Mouse (Mus musculus): ENCODE measurements around the gene Nfia.

The Nfia gene

DNA sequence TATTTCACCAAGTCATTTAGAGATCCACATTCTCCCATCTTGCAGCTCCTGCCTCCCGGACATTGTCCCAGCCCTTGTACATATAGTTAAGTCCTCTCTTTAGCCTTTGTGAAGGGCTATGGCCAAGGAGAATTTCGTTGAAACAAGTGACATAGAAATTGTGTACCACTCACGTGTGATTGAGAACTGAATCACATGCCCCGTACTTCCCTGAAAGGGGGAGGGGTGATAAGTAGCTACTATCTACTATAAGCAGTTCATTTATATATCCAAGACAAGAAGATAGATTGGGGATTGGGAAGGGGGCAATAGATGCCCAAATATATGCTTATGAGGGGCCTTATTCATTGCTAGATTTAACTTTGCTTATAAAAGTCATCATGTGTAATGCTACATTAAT is 5.5 kb upstream of the Nfia start:
- no peak for DNase-seq

DNA sequence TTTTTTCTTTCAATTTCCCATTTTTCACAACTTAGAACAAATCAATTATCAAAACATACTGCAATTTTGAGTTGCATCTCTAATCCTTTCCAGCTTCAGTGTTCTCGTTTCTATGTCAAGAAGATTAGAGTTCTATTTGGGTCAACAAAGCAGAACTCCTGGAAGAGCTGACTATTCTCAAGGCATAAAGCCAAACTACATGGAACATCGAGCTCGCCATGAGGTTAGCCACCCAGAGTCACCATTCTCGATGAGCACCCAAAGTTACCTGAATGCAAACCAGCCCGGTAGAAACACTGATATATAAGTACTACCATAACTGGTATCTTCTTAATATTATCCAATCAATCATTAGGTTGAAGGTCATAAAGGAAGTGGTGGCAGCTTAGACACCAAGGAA is 5.0 kb upstream of the Nfia start:
- no peak for DNase-seq

DNA sequence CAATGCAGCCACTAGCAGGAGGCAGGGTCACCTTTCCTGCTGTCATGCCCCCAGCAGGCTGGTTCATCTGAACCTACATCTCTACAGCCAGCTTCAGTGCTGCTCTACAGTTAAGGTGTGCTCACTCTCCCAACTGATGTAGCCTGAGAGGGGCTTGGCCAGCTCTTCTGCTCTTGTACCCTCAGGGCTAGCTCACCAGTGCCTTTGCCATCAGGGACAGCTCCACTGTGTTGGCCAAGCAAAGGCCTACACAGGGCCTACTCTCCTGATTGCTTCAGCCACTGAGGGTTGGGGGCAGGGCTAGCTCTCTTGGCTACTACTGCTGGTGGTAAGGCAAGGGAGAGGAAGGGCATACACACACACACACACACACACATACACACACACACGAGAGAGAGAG is 2.7 kb upstream of the Nfia start:
- no peak for DNase-seq

DNA sequence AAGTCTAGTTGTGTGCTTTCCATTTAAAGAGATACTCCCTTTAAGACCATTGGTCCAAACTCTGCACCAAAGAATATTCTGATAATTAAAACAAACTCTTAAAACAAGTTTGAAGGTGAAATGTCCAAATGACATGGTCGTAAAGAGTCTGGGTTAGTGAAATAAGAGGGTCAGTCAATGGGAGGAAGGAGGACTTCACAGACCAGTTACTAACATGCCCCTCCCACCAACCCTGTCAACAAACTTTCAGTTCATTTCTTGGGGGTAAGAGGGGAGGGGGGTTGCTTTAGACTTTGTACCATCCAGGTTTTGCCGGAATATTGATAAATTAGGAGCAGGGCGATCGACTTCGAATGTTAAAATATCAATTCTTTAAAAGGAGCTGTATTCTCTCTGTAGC is 1.1 kb upstream of the Nfia start:
- DNase-seq = no peak

DNA sequence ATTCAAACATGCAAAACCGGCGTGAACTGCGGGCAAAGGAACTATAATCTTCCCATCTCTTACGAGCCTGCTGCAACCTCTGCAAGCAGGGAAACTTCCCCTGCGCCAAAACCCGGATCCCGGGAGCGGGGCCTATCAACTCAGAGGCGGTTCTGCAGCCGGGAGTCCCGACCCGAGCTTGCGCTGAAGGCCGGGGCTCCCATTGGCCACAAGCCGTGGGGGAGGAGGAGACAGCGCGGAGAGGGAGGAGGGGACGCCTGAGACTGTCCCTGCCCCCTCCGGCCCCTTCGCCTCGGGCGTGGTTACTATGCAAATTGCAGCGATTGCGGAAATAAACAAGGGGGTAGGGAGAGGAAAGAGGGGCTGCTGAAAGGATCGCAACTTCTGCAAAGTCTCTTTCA is 450 bp upstream of the Nfia start:
- peak; percentile 98 to 99 for DNase-seq

DNA sequence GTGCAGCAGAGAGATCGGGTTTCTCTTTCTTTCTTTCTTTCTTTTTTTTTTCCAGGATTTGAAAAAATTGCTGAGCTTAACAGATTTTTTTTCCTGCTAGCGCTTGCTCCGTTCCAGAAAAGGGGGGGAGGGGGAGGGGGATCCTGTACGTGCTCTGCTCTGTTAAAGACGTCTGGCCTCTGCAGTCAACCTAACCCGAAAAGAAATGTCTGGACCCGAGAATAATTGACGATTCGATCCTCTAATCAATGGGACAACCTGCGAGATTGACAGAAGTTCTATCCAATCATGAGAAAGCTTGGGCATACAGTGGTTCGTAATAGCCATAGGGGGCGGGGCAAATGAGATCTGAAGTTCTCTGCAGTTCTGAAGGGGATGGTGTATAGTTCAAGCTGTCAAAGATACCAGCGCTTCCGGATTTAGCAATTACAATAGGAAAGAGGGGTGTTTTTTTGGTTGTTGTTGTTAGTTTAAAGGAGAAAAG is 618 bp downstream of the Nfia start:
- DNase-seq = peak; percentile 91 to 99

DNA sequence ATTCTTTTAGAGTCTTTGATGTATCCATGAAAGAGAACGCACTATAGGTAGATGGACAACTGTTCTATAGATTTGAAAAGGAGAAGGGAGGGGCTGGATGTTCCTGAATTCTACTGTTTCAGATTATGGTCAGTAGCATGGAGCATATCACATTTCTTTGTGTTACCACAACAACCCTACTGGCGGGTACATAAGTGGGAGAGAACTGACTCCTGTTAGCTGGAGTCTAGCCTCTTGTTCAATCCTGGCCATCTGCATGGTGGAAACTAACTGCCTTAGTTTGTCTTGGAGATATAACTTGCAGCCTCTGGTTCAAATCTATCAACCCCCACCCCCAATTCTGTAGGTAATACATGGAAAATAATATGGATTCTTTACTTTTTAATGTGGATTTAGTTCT is 1.3 kb downstream of the Nfia start:
- DNase-seq = no peak

DNA sequence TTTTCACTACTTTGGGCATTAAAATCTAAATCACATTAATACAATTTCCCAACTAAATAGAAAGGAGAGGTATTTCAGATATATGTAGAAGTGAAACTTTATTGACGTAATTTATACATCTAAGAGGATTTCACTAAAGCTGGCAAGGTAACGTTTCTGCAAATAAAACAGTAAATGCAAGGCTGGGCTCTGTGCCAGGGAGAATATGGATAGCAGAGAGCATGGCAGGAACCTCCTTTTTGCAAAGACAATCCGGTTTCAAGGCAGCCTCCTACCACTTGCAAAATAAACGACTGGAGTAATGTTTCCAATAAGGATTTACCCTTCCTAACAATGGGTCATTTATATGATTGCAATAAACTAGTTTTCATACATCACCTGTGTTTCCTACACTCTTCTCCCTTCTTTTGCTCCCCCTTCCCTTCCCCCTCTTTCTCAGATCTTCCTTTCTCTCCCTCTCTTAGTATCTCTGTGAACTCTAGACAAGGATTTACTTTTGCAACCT is 2.0 kb downstream of the Nfia start:
- DNase-seq = no peak

DNA sequence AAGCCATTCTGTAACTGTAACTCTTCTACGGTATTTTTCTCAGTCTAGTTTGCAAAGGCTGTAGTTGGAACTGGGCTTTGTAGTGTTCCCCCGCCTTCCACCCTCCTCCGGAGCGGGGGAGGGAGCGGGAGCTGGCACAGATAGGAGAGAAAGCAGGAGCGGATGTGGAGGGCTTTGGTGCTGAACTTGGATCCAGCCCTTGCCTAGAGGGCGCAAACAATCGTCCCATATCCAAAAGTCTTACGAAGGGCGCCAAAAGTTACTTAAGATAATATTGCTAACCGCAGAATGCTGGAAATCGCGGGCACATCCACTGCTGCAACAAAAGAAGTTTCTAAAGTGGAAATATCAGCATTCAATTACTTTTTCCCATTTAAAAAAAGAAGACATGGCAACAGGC is 2.5 kb downstream of the Nfia start:
- peak; percentile 86 to 89 for DNase-seq

DNA sequence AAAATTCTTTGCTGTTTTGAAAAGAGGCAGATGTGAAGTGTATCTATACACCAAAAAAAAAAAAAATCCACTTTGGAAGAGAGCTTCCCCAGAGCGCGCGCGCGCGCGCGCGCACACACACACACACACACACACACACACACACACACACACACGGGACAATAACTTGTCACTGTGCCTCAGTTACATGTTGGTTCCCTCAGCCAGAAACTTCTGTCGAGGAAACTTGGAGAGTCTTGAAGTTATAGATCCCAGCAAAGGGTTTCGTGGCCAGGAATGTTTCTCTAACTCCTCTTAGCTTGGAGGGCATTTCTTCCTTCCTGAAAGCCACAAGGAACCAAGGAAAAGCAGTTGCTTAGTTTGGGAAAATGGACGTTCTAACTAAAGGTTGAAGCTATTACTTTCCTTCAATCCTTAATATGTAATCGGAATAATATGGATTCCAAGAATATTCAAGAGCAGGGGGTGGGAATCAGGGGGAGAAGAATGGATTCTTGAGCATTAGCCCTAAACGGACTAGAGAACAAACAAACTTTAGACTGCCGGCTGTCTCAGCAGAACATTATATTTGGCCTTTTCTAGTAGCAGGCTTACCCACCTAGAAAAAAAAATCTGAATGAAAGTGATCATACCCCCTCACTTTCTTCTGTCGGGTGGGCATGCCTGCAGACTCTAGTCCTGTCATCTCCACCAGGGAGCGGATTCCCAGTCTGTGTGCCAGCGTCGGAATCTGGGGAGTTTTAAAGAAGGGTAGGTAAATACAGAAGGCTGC is 3.1 kb downstream of the Nfia start:
- peak in 1 of 2 experiments; percentile 32 for DNase-seq

DNA sequence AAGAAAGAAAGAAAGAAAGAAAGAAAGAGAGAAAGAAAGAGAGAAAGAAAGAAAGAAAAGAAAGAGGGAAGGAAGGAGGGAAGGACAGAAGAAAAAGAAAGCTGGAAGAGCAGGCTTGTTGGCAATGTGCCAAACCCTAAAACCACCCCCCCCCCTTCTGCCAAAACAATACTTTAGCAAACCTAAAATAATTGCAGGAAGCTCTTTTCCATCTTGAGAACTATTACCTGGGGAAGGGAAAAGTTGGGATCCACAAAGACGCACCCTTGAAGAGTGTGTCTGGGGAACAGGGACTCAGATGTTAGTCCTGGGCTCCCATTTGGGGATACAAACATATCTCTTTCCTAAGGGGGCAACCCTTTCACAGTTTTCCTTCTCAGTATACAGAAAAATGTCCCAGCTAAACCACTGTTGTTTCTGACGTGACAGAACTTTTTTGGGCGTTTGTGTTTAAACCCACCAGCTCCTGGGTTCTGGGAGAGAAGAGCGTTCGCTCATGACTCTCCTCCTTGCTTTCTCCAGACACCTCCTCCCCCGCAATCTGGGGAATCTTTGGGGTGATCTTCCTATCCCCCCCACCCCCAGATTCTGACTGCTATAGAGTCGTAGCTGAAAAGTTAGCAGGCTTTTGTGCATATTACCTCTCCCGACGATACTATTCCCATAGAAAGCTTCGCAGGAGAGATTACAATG is 4.0 kb downstream of the Nfia start:
- peak in 1 of 2 experiments; percentile 31 for DNase-seq

DNA sequence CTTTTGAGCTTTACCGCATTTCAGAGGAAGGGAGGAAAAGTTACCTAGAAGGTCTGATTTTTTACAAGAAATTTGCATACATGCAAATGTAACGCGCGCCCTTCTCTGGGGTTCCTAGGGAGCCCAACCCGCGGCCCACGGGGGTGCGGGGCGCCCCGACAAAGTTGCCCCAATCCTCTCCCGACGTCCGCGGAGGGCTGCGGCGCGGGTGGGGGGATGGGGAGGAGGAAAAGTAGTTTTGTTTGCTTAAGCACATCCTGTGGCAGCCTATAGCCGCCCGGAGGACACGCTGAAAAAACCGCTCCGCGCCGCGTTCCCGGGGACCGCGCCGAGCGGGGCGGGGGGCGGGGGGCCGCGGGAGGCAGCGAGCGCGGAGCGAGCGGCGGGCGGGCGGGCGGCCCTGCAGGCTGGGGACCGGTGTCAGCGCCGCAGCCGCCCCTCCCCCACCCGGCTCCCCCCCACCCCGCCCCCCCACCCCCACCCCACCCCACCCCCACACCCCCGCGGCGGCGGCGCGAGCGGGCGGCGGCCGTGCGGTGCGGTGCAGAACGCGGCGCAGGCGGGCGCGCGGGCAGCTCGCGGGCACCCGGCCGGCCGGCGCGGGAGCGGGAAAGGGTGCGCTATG is 4.7 kb downstream of the Nfia start:
- DNase-seq = peak; percentile 40 to 66

DNA sequence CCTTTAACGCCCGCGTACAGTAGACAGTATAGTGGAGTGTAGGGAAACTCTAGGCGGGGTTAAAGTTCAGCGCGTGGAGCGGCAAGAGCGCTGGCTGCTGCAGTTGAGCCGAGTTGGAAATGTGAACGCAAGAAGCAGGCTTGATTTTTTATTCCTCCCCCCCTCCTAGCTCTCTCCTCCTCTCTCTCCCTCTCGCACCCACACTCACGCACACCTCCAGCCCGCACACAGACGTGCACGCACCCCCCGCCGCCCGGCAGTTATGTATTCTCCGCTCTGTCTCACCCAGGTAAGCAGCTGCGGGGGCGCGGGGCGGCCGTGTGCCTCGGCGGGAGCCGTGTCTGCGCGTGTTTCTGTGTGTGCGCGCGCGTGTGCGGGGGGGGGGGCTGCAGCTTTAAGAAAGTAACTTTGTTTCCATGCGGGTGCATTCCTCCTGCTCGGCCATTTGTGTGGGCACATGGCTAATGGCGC is 5.2 kb downstream of the Nfia start, which contains the start of gene E130114P18Rik:
Gene E130114P18Rik (minus strand): TSS at position 373 of the 471 bp plus-strand sequence.
- DNase-seq = peak; percentile 84

DNA sequence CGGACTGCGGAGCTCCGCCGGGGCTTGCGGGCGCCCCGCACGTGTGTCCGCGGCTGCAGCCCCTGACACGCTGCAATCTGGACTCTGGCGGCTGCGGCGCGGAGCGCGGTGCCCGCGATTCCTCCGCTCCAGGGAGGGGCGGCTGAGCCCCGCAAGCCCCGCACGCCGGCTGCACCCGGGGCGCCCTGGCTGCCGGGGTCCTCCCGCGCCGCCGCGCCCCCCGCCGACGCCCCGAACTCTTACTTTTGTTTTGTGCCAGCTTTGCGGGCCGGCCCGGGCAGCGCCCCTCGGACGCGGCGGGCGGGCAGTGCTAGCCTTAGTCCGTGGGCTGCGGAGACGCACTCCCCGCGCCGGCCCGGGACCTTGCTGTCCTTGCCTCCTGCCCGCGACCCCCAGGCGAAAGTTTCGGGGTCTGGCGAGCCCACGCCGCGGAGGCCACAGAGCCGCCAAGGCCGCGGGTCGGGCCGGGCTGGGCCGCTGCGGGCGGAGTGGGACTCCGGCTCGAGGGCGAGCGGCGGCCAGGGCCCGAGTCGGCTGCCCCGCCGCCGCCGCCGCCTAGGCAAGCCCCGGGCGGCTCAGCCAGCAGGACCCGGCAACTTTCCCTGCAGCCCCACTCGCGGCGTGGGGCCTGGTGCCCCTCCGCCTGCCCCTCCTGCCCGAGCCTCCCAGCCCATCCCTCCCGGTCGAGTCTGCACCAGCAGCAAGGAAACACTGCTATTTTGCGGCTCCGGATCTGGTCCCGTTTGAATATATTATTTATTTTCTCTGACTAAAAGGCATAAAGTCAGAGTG is 5.9 kb downstream of the Nfia start:
- DNase-seq = peak in 1 of 2 experiments; percentile 66

DNA sequence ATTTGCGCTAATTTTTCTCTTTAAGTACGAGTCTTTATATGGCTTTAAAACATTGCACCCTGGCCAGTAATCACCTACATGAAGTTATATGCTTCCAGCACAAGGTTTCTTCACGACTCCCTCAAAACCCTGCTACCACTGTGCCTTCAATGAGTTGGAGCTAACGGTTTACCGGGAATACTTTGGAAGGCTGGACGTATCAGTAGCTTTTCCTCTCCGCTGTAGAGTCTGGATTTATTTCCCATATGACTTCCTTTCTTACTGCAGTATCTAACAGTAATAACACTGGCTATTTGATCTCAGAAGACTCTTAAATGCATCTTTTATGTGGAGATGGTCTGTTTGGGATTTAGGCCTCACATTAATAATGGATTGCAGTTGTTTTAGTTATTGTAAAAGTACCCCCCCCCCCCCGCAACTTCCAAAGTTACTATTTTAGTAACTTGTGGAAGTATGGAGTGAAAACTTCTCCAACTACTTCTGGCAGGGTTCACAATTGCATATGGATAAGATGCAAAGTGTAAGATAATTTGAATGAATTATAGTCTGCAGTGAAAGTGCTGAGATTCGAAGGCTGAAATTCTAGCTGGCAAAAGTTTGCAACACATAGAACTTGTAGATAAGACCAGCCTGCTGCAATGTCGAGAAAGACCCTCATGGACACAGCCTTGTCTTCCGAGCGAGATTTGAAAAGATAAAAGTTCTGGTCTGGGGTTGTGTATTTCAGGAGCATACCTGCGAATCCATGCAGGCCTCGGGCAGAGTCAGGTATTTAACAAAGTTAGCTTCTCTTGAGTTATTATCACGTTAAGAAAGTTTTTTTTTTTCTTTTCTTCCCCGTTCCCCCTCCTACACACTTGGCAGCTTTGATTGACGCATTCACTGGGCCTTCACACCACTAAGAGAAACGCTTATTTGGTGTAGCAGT is 6.7 kb downstream of the Nfia start:
- no peak for DNase-seq

DNA sequence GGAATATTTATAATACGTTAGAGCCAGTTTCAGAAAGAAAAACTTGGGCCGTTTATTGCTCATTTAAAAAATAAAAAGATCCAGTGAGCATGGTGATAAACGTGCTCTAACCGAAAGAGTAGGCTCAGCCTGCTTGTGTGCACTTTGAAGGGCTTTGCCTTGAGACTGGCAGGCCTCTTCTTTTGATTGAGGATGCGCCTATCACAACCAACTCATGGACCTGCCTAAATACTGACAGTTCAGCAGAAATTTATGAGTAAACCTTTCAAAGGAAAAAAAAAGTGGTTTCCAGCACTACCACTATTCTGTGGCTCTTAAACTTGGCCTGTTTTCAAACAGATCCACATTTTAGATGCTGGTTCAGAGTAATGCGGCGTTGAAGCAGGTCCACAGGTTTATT is 7.5 kb downstream of the Nfia start:
- DNase-seq = no peak

DNA sequence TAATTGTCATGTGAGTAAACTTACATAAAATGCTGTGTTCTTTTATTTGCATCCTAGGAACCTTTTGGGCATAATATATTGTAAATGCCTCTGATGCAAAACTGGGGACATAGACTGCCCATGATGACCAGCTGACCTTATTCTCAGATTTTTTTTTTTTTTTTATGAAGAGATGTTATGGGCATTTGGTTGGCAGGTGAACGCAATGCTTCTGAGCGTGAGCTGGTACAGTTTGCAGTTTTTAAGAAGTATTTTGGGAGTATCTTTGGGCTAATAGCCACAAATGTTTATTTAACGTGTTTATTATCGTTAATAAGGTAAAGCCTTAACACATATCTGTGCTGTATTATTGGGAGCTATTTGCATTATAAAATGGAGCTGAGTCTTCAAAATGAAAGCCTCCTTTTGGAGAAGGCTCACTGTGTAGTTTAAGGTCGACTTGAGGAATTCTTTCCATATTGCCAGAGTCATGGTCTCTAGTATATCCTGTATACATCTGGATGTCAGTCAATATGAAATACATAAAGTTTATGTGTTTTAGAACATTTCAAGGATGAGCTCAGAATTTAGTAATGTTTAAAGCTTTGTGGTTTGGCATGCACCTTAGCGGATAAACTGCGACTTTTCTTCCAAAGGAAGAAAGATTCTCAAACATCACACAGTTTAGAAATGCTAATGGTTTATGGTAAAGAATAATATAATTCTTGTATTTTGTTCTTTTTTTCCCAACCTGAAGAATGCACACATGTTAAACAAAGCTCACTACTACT is 8.3 kb downstream of the Nfia start:
- DNase-seq = no peak

DNA sequence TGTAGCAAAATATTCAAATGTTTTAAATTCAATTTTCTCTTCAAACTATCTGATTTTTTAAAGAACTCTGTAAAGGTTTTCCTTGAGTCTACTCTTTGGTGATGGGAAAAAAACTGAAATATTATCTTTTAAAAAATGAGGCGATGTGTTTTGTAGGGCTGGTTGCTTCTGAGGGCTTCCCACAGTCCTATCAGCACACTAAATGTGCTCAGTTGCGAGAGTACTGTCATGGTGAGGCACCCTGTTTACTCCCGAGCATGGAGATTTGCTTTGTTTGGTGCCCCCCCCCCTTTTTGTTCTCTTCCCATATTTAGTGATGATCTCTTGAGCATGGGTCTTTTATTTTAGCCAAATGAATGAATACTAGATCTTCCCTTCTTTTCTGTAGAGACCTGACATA is 9.5 kb downstream of the Nfia start:
- DNase-seq = no peak

DNA sequence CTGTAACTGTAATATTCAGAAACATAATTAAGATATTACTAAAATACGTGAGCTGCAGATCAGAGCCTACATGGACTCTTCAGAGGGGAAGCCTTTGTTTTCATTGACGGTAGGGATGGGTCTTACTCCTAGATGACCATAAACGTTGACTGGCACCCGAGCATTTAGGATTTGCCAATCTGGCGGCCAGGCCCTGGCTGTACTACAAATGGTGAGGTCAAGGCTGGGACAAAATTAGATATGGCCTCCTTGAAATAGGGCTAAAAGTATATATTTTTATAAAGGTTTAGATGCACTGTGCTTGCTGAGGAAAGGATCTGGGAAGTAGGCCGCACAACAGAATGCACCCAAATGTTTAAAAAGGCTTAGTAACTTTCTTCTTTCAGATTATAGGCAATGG is 10.0 kb downstream of the Nfia start:
- no peak for DNase-seq

DNA sequence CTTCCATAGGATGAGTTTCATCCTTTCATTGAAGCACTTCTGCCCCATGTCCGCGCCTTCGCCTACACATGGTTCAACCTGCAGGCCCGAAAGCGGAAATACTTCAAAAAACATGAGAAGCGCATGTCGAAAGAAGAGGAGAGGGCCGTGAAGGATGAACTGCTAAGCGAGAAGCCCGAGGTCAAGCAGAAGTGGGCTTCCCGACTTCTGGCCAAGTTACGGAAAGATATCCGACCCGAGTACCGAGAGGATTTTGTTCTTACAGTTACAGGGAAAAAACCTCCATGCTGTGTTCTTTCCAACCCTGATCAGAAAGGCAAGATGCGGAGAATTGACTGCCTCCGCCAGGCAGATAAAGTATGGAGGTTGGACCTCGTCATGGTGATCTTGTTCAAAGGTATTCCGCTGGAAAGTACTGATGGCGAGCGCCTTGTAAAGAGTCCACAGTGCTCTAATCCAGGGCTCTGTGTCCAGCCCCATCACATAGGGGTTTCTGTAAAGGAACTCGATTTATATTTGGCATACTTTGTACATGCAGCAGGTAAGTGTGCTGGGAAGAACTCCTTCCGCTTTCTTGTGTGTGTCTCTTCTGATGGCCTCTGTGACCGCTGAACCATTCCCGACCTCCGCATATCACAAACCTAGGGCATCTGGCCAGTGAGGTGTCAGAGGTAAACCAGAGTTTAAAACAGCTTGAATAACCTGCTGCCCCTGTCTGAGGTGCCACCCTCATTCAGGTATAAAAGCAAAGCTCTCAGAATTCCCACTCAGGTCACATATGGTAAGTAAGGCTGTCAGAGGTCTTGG is 10.7 kb downstream of the Nfia start:
- no peak for DNase-seq
